Mouse (Mus musculus) B cell, adult 2 months (primary cell): ENCODE measurements around the gene Gna13.

Experiments
- DNase-seq, 2 experiments: peaks; one replicate each; pipeline ENCODE4 v3.0.0; 2022

Gene Gna13

DNA sequence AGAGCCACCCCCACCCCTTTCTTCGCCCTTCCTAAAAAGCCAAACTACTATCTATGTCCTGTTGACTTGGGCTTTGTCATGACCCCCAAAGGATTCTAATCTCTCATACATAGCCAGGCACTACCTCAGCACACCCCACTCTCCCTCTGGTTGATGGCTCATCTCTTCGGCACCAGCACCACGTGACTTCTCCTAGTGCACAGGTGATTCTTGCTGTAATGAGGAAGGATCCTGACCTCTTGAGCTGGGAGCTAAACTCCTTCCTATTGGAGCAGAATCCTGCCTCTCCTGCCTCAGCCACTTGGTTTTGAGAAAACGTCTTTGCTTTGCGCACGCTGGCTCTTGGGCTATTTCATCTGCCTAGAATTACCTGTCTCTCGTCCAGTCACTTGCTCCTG is 12.3 kb upstream of the Gna13 start:
- DNase-seq: no peak

GRCm38 (mm10) chr11:109351489-109351888 is 11.1 kb upstream of the Gna13 start:
- no peak for DNase-seq

- DNase-seq: no peak
Measured at GRCm38 (mm10) chr11:109353391-109354235, 9.0 kb upstream of the Gna13 start.

DNA sequence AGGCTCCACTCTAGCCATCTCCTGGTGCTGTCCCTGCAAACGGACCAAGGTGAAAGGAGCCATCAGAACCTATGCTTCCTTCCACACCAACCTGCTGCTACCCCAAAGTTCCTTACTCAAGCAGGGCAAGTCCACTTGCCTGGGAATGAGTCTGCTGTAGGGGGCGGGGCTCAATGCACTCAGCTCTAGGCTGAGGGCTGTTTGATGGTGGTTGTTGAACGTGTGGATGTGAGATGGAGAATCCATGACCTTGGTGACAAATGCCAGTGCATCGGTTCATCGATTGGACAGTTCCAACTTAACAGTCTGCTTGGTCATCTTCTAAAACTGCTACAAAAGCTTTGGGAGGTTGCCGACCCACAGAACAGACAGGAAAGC is 8.4 kb upstream of the Gna13 start:
- DNase-seq: no peak

GRCm38 (mm10) chr11:109355771-109356388 is 6.8 kb upstream of the Gna13 start:
- DNase-seq: no peak

DNA sequence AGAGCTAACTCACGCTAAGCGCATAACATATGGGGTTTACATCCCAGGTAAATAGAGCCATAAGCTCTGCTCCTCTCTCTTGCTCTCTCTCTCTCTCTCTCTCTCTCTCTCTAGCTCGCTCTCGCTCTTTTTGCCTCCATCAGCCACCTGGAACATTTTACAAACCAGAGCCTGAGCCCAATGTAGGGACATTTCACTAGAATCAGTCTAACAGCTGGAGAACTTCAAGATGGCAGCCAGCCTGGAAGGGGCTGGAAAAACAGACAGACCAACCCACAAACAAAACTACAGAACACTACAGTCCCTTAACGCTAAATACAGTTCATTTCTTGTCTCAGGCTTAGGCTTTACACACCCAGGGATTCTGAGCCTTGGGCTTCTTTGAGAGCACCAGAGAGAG is 5.5 kb upstream of the Gna13 start:
- no peak for DNase-seq

- no peak for DNase-seq
Measured at GRCm38 (mm10) chr11:109358549-109358948, 4.1 kb upstream of the Gna13 start.

DNA sequence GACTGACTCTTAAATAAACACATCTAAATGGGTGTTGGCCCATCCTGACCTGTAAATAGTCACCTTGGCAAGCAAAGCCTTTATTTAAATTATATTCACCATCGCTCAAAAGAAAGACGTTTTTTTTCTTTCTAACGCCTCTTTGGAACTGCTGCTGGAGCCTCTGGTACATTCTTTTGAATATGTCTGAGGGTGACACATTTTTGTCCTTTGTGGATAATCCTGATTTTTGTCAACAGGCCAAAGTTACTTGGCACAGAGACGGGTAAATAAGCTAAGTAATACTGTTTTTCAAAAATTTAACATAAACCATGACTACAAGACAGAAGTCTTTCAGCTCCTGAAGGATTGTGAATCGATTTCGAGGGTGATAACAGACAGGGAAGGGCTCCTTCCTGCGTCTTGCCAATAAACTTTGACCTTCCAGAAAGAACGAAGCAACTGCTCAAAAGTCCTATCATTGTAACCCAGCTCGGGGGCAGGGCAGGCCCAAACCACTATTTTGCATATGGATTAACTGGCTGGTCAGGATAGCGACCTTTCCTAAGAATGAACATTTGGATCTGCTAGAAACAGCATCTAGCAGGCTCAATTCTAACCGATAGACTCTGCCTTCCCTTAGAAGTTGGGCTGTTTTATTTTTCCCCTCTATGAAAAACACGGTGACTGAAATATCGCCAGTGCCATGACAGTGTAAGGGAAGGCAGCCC is 3.4 kb upstream of the Gna13 start:
- DNase-seq: no peak

DNA sequence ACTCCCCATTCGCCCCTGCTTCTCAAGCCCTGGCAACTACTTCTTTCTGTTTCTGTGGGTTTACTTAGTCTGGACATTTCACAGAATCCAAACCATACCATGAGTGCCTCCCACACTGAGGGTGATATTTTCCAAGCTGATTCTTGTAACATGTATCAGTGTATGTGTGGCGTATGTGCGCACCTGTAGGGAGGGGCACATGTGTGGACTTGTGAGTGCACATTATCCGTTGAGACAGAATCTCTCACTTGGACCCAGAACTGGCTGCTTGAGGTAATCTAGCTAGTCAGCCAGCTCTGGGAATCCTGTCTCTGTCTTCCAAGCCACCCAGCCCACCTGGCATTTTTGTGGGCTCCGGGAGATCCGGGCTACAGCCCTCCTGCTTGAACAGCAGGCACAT is 2.5 kb upstream of the Gna13 start:
- no peak for DNase-seq

- no peak for DNase-seq
Measured at GRCm38 (mm10) chr11:109360581-109361040, 2.0 kb upstream of the Gna13 start.

DNA sequence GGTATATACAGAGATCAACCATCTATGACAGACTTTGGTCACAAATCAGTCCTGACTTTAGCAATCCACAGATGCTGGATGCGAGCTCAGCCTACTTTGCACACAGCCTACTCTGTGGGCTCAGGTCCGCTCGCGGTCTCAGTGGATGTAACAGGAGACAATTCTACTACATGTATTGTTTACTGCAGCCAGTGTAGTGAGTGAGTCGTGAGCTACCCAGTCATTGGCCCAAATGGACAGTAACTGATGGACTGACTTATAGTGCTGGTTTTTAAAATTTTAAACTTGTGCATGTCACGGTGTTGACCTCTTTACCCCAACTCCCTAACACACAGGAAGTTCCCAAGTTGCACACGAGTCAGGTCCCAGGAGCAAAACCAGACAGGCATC is 1.4 kb upstream of the Gna13 start:
- no peak for DNase-seq

DNA sequence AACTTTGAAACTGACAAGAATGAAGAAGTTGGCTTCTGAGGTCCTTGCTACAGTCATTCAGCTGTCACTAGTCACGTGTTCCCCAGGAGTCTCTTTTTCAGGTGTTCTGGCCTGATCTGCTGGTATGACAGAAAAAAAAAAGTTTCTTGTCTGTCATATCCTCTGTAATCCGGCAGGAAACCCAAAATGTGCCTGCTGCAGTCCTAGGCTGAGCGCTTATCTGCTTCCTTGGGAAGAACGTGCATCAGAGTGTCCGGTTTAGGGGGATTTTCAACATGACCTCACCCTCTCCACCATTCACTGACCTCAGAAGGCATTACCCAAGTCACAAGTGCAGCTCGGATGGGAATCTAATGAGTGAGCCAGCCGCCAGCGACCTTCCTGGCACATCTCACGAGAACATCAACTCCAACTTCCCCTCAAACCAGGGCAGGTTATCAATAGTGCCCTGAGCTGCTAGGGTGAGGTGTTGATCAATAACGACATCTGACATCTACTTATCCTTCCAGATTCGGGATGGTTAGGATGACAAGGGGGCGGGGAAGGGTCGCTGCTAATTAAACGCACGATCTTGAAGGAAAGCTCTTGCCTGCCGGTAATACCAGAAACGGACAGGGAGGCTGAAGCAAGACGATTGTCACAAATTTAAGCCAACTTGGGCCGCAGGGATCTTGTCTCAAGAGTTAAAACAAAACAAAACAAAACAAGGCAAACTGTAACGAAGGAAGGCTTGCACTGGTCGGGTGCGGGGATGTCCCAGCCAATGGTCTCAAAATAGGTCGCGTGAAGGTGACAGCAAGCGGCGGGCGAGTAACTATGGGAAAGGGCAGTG is 784 bp upstream of the Gna13 start:
- peak; percentile 66 to 73 for DNase-seq

GRCm38 (mm10) chr11:109363191-109364133 is 831 bp downstream of the Gna13 start:
- peak in 1 of 2 experiments; percentile 75 for DNase-seq

GRCm38 (mm10) chr11:109364337-109364736 is 1.7 kb downstream of the Gna13 start:
- DNase-seq: no peak

GRCm38 (mm10) chr11:109364881-109365280 is 2.2 kb downstream of the Gna13 start:
- peak in 1 of 2 experiments; percentile 24 for DNase-seq

- DNase-seq: no peak
Measured at GRCm38 (mm10) chr11:109365818-109366217, 3.2 kb downstream of the Gna13 start.

DNA sequence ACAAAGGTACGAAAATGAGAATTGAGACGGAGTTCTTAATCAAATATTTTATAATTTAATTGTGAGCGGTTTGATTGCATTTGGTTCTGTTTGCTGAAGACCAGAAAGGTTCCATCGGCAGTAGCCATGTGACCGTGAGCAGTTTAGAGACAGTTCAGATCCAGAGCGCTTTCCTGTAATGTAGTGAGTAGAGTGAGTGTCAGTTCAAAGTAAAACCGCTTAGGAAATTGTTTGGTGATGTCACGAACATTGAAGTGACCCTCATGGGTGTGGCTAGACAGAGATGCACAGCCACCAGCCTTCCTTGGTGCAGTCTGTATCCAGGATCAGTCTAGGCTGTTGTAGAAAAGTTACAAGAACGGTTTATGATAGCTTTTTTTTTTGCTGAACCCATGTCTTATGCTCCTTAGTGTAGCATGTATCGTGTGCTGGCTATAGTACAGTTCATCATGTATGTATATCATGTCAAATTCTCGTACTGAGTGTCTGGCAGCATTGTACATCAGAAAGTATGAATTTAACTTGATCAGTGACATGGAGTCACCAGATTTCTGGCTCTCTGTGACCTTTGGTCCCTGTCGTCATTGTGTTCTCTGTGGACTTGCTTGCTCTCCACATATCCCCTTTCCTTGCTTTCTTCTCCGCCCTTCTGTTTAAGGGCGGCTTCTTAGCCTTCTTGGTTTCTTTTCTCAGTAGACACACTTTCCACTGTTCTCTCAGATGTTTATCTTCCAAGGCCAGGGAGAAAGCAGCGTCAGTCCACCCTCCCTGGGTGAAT is 4.4 kb downstream of the Gna13 start:
- DNase-seq: no peak

DNA sequence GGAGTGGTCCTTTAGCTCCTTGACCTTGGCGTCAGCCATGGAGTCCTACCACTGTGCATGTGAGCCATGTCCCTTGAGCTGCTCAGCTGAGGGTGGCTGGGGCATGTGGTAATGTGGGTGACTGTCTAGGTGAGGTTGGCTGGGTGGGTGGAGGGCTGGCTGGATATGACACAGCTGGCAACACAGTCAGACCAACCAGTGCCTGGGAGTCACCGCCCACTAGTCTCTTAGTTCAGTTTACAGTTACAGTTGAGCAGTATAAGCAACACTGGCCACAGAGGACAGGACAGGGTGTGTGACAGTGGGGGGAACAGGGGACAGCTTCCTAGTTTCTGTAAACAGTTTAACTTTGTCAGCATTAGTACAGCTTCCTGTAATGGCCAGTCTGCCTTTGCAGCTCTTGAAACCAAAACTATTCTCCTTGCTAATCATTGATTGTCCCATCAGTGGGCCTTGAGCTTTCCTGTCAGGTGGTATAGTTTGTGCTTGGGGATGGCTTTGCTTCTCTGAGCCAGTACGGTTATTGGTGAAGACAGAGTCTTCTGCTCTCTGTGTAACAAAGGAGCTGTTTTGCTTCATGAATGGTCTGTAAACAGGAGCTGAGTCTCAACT is 6.5 kb downstream of the Gna13 start:
- DNase-seq: peak; percentile 26 to 45

DNA sequence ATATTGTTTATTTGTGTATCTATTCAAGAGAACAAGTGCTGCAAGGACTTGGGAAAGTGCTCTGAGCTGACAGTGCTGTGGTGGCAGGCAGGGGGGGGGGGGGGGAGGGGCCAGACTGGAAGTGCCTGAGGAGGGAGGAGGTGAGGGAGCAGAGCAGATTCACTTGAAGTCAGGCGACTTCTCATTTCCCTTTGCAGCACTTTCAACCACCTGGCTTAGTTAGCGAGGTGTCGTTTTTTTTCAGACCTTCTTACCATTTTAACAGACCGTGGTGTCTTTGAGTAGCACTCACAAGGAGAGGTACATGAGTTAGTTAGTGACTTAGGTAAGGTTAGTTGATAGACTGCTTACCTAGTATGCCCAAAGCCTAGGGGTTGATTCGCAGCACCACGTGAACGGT is 12.8 kb downstream of the Gna13 start:
- DNase-seq: peak; percentile 30 to 36

GRCm38 (mm10) chr11:109376484-109377143 is 14.0 kb downstream of the Gna13 start:
- DNase-seq: no peak
